Mouse (Mus musculus) embryo, embryonic 11.5 days (tissue): ENCODE measurements around the gene Muc16.
A peak's percentile ranks its signal among the peaks of the same experiment; 100 is the strongest.

ENCODE experiments used
- DNase-seq: peaks from one replicate; pipeline ENCODE4 v3.0.0-alpha.2; 2012; ENCODE audit warnings: low read depth, low spot score

Gene Muc16

DNA sequence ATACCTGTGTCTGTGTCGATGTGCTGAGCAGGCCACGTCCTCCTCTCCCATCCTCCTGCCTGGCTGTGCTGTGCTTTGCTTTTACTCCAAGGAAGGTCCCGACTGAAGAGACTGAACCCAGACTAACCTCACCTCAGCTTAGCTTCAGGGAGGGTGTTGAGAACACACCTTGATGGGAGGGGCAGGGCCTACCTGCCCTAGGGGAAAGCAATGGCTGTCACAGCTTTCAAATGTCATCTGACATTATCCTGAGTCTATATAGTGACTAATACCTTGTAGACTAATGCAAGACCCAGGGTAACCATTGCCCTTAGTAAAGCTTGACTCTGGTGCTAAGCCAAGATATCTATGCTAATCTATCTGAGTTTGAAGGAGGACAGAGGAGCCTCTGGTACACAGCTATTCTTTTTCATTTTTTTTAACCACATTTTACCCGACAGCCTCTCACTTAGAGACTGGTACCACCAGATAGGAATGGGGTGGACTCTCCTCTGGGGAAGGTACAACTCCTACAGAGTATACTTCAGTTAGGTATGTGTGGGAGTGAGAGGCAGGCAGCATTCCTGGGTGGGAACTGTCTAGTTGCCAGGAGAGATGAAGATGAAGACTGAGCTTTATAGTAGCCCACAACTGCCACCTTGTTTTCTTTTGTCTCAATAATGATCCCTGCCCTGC, at the start of gene Muc16:
Gene Muc16 (minus strand): TSS at position 51 of the 675 bp plus-strand sequence.
- no peak for DNase-seq

DNA sequence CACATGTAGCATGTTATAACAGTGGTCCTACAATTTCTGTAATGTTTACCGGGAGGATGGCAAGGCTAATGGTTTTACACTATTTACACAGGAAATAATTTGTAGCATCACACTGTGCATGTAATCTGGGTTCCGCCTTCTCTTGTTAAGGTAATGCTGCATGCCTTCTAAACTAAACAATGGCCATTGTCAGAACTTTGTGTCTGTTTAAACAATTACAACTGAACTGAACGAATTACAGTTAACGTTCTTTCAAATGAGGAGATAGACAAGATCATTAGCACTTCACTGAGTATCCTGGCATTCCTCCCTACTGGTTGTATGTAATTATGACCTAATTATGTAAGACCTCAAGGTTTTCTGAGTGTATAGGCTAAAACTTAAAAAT, 48.4 kb upstream of the Muc16 start:
- DNase-seq, result no peak

- DNase-seq, result peak; percentile 26
These were observed 47.8 kb upstream of the Muc16 start for GRCm38 (mm10) chr9:18721931-18722711.

DNA sequence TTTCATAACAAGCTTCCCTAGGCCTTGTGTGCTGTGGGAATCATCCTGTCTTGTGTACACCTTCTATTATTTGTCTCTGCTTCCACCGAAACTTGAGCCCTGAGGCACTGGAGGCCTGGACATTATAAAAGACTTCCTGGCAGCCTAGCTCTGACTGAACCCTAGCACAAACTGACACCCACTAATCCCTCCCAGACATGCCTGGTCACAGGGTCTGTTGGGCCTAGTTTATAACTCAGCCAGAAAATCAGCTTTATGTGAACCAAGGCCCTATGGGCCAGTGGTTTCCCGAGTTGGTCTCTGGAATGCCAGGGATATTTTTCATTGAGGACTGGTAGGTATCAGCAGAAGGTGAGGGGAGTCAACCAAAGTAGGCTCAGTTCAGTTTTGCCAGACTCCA, 46.7 kb upstream of the Muc16 start:
- DNase-seq, result no peak

GRCm38 (mm10) chr9:18705628-18706027, 31.3 kb upstream of the Muc16 start:
- DNase-seq, result no peak

DNA sequence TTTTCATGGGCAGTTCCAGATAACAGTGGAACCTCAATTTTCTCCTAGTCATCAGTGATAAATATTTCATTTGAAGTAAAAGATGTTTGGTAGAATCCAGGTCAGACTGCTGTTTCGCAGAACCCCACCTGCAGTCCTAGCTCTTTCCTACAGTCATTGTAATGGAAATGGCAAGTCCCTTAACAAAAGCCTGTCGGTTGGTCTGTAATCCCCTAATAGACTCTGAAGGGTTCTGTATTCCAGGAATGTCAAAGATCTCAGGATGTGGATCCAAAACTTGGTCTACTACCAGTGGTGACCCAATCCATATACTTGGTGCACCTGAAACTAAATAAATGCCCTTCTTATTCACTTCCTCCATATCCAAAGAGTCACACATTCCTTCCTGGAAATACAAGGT, 76.0 kb downstream of the Muc16 start:
- DNase-seq, result no peak

DNA sequence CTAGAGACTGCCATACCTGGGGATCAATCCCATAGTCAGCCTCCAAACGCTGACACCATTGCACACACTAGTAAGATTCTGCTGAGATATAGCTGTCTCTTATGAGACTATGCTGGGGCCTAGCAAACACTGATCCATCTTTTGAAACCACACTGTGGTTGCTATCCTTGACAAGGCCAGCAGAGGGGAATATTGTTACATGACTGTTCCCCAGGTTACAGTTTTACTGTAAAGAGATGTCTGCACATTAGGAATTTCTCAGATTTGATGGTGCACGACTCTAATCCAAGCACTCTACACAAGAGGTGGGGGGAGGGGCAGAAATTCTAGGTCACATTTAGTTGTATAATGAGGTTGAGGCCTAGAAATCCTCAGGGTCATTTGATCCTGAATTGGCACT, 166.2 kb downstream of the Muc16 start:
- DNase-seq, result no peak

- DNase-seq, result no peak
These were observed 196.2 kb downstream of the Muc16 start, which contains the start of the genes Zfp558 and Mbd3l1 for GRCm38 (mm10) chr9:18478168-18478567. Gene Zfp558 (minus strand): TSS chr9:18478268. Gene Mbd3l1 (plus strand): TSS chr9:18478359.

- peak; percentile 67 for DNase-seq
These were observed 200.8 kb downstream of the Muc16 start for GRCm38 (mm10) chr9:18473324-18474128.

DNA sequence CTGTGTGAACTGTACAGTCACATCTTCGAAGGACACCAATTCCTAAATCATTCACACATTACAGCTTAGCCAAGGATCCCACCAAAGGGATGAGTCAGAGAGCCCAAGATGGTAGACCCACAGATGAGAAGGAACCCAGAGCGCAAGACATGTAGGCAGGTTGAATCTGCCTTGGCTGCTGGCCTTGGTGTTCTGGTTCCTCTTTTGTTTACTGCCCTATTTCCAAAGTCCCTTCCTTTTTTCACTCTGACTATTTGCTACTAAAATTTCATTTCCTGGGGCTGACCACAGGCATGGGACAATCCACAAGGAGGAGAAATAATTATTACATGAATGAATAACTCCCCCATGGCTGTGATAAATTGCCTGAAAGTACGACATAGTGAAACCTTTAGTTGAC, 206.3 kb downstream of the Muc16 start:
- DNase-seq, result no peak

DNA sequence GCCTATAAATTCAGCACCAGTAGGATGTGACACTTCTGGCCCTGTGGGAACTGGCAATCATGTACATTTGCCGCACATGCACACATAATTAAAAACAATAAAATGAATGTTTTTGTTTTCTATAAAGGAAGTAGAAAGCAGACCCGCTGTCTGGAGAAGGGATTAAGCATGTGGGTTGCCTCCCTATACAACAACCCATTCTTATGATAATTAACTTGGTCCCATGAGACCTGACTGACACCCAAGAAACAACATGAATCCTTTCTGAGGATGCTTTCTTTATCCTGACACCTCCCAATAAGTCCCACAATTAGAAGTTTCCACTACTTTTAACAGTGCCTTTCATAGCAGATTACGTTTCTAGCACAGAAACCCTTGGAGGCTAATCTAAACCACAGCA, 207.0 kb downstream of the Muc16 start:
- DNase-seq, result no peak

DNA sequence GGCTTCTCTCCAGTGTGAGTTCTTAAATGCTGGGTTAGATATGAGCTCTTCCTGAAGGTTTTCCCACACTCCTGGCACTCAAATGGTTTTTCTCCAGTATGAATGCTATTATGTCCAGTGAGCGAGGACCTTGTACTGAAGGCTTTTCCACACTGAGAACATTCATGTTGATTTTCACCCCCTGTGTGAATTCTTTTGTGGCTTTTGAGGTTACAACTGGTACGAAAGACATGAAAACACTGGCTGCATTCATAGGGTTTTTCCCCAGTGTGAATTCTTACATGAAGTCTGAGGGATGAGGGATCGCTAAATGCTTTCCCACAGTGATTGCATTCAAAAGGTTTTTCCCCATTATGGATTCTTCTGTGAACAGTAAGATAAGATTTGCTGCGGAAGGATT, 217.8 kb downstream of the Muc16 start:
- DNase-seq, result no peak
